Mouse (Mus musculus): Measurements from ENCODE around the gene Ndufs3. TPM values are rescaled to one million over a fixed set of nuclear protein-coding genes. Genes with fewer than 3 reads are reported as not detected.

Gene Ndufs3
- polyA plus RNA-seq (2012): 95.4 and 142 TPM in 2 replicates

- TF ChIP-seq GATA1 (IDR thresholded peaks at IDR 0.05; ENCODE audit: low read length): peak; percentile 11
These were observed at the start of gene Ndufs3, which contains the start of gene Kbtbd4 for GRCm38 (mm10) chr2:90904076-90904855. Gene Ndufs3, minus strand, starts transcription at chr2:90904827. Gene Kbtbd4, plus strand, starts transcription at chr2:90904740.

GRCm38 (mm10) chr2:90953461-90953860, 48.8 kb upstream of the Ndufs3 start:
- no peak for TF ChIP-seq GATA1 (IDR thresholded peaks at IDR 0.05; ENCODE audit: low read length)

GRCm38 (mm10) chr2:90950582-90951194, 46.1 kb upstream of the Ndufs3 start:
- no peak for TF ChIP-seq GATA1 (IDR thresholded peaks at IDR 0.05; ENCODE audit: low read length)

- no peak for TF ChIP-seq GATA1 (IDR thresholded peaks at IDR 0.05; ENCODE audit: low read length)
These were observed 45.5 kb upstream of the Ndufs3 start for GRCm38 (mm10) chr2:90950149-90950548.

GRCm38 (mm10) chr2:90941744-90942143, 37.1 kb upstream of the Ndufs3 start:
- no peak for TF ChIP-seq GATA1 (IDR thresholded peaks at IDR 0.05; ENCODE audit: low read length)

- TF ChIP-seq GATA1 (IDR thresholded peaks at IDR 0.05; ENCODE audit: low read length): no peak
These were observed 35.9 kb upstream of the Ndufs3 start, which contains the start of gene Celf1 for GRCm38 (mm10) chr2:90940233-90941229. Gene Celf1, plus strand, starts transcription at chr2:90940382.

GRCm38 (mm10) chr2:90939750-90940149, 35.1 kb upstream of the Ndufs3 start:
- no peak for TF ChIP-seq GATA1 (IDR thresholded peaks at IDR 0.05; ENCODE audit: low read length)

GRCm38 (mm10) chr2:90938362-90938761, 33.7 kb upstream of the Ndufs3 start:
- no peak for TF ChIP-seq GATA1 (IDR thresholded peaks at IDR 0.05; ENCODE audit: low read length)

- no peak for TF ChIP-seq GATA1 (IDR thresholded peaks at IDR 0.05; ENCODE audit: low read length)
These were observed 27.6 kb upstream of the Ndufs3 start for GRCm38 (mm10) chr2:90932273-90932672.

GRCm38 (mm10) chr2:90931829-90932228, 27.2 kb upstream of the Ndufs3 start:
- TF ChIP-seq GATA1 (IDR thresholded peaks at IDR 0.05; ENCODE audit: low read length): no peak

GRCm38 (mm10) chr2:90928566-90928965, 23.9 kb upstream of the Ndufs3 start:
- no peak for TF ChIP-seq GATA1 (IDR thresholded peaks at IDR 0.05; ENCODE audit: low read length)

GRCm38 (mm10) chr2:90922636-90923035, 18.0 kb upstream of the Ndufs3 start:
- TF ChIP-seq GATA1 (IDR thresholded peaks at IDR 0.05; ENCODE audit: low read length): no peak

- no peak for TF ChIP-seq GATA1 (IDR thresholded peaks at IDR 0.05; ENCODE audit: low read length)
These were observed 16.6 kb upstream of the Ndufs3 start for GRCm38 (mm10) chr2:90921178-90921577.

GRCm38 (mm10) chr2:90917999-90918698, 13.5 kb upstream of the Ndufs3 start:
- no peak for TF ChIP-seq GATA1 (IDR thresholded peaks at IDR 0.05; ENCODE audit: low read length)
